Mouse (Mus musculus) CD4-positive, CD25-positive, alpha-beta regulatory T cell, adult 4 months (primary cell): ENCODE results near the gene Fshr. TPM values are rescaled to one million over a fixed set of nuclear protein-coding genes. Genes with fewer than 3 reads are reported as not detected.

Experiments used
- ATAC-seq: one replicate; pipeline ENCODE4 v1.8.0; 2017
- polyA plus RNA-seq, 2 experiments: library from polyadenylated mRNA; unstranded; fragments of 100-300 nt; shearing (Covaris generic); gene quantifications; one replicate each; pipeline ENCODE4 v1.2.1; 2017

Gene Fshr
- polyA plus RNA-seq, 2 experiments from 2014 or later: not detected

GRCm38 (mm10) chr17:89032981-89033380 lies 167.5 kb downstream of the Fshr start:
- ATAC-seq: no peak

GRCm38 (mm10) chr17:89019518-89019917 lies 181.0 kb downstream of the Fshr start:
- ATAC-seq: no peak

DNA sequence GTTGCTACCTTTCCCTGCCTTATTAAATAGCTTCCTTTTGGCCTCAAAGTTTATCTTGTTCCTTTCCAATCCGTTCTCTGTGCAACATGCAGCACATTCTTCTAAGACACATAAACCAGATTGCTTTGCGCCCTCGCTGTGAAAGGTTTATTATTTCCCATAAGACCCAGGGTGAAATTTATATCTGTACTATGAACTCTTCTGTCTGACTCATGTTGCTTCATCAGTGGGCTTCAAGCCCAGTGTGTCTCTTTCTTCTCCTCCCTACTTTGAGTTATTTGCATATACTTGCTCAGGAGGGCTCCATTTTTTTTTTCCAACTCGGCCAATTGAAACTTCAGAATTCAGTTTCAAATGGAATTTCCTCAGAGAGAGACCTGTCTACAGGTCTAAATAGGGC lies 183.5 kb downstream of the Fshr start:
- ATAC-seq: no peak

GRCm38 (mm10) chr17:89013691-89014090 lies 186.8 kb downstream of the Fshr start:
- no peak for ATAC-seq

DNA sequence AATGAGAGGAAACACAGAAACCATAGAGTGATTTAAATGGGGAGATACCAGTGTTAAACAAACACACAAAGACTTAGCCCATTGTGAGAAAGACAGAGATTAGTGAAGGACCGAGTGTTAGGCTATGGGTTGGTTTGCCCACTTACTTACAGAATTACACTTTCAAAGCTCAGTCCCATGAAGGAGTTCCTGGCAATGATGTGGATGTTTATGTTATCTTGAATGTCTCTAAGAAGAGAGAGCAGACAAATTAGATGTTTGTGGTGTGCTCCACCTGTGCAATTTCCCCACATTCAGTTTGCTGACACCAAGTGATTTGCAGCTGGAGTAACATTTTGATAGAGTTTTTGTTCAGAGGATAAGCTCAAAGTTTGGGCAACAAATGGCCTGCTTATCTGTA lies 191.4 kb downstream of the Fshr start:
- no peak for ATAC-seq

GRCm38 (mm10) chr17:89008680-89009079 lies 191.8 kb downstream of the Fshr start:
- no peak for ATAC-seq

DNA sequence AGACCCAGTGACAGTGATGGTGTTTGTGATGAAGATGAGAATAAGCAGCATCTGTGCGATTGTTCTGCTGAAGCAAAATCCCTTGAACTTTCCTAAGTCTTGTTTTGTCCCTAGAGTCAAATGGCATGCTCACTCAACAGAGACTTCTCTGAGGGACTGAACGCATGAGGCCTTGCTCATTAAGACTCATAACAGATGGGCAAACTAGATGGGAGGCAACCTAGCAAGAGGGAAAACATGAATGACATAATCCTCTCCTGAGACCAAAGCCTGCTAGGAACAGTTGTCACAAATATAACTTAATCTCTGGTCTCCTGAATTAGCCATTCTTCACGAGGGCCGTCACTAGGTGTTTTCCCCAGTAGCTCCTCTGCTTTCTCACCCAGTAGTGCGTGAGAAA lies 194.5 kb downstream of the Fshr start:
- no peak for ATAC-seq

- ATAC-seq: no peak
Measured at GRCm38 (mm10) chr17:88999907-89000306, 200.6 kb downstream of the Fshr start.

GRCm38 (mm10) chr17:88998243-88998642 lies 202.2 kb downstream of the Fshr start:
- no peak for ATAC-seq

DNA sequence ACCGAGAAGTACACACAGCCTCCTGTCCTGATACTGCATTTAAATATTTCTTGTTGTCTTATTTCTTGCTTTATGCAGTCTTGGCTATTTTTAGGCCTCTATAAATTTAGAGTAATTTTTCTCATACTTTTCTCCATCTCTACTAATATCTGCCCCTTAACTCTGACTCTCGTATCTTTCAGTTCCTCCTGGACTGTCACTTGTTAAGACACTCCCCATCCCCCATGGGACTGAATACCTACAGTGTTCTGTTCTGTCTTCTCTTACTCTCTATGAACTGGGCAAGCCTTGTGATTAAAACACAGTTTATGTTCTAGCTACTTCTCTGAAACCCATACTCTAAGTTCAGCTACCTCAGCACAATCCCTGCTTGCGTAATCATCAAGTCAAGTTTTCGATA lies 209.2 kb downstream of the Fshr start:
- ATAC-seq: no peak

- ATAC-seq: no peak
Measured at GRCm38 (mm10) chr17:88980708-88981355, 219.6 kb downstream of the Fshr start.

DNA sequence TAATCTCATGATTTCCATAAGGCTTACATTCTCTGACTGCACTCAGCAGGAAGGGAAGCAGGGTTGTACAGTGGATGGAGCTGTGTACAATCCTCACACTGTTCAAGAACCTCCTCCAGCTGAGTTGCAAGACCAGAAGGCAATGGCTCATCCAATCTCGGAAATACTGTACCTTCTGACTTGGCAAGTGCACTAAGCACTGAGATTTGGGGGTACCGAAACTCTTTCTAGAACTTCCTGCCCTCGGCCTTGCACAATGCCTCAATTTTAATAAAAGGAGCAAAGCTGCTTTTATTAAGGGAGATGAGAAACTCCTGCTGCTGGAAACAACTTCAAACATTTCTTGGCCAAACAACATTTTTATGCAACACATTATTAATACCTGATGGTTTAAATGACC lies 225.9 kb downstream of the Fshr start:
- ATAC-seq: no peak

DNA sequence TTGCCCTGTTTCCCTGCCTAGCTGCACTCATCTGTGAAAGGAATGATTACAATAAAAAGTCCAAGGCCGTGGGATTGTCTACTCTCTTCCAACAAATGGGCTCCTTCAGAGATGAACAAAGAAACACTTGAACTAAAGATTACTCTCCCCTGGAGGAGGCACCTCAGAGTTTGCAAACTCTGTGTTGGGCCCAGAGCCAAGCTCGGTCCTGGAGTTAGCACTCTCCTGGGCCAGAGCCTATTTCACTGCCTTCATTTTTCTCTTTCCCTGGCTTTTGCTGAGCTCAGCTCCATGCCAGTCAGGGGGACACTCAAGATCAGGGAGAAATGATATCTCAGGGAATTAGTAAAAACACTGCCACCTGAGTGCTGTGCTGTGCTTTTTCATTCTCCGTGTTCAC lies 234.4 kb downstream of the Fshr start:
- no peak for ATAC-seq

DNA sequence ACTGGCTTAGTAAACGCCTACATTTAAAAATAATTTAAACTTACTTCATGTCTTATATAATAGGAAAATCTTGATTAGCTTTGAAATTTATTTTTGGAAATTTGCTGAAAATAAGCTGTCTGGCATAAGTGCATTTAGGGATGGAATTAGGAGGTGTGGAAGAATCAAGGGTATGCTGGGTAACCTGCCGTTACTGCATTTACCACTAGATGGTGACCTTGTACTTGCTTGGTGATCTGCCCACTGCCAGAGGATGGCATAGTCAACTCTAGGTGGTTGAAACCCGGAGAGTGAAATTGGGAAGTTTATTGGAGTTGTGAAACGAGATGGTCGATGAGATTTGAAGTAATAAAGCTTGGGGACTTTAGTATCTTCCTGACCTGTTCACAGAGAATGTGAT lies 246.5 kb downstream of the Fshr start:
- no peak for ATAC-seq

GRCm38 (mm10) chr17:88938153-88938681 lies 262.3 kb downstream of the Fshr start:
- no peak for ATAC-seq

- ATAC-seq: no peak
Measured at GRCm38 (mm10) chr17:88937341-88938152, 262.9 kb downstream of the Fshr start.

DNA sequence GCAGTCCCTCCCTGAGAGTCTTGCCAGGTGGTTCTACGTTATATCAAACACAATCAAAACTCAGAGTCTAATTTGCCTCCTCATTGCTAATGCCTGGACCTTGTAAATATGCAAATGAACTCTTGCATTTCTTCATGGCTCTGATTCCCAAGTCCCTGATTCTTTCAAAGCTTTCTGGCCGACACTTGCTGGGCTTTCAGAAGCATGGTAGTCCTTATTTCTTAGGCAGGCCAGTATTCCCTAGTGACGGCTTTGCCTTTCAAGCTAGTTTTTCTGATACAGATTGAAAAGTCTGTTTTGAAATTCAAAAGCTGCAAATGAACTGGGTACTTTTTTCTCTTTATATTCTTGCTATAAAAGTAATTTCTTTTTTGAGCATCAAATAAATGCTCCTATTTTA lies 263.5 kb downstream of the Fshr start:
- no peak for ATAC-seq
